Mouse (Mus musculus): ENCODE measurements around the gene Ptms. TPM values are rescaled to one million over a fixed set of nuclear protein-coding genes. Genes with fewer than 3 reads are reported as not detected.

Gene Ptms
- polyA plus RNA-seq, 1 experiment, result 192 TPM

DNA sequence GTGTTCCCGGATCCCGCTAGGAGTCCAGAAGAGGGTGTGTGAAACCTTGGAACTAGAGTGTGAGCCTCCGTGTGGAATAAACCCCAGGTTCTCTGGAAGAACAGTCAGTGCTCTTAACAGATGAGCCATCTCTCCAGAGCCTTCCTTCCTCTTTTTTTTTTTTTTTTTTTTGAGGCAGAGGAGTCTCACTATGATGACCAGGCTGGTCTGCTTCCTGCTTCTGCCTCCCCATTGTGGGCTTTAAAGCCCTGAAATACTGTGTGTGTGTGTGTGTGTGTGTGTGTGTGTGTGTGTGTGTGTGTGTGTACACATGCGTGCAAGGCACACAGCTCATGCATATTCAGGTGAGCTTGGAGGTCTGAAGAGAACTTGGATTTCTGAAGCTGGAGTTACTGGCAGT, 1.6 kb upstream of the Ptms start:
- H3K4me3 ChIP-seq (replicated peaks; ENCODE audit: control insufficient read depth, low read depth, low read length), result no peak overlapping the region
- 28% methylated on average over 4 of the region's 4 CpGs for WGBS
- TF ChIP-seq POLR2A (IDR thresholded peaks at IDR 0.05; ENCODE audit: borderline replicate concordance, control insufficient read depth, low read depth, low read length), result no peak
- TF ChIP-seq CTCF (IDR thresholded peaks at IDR 0.05; ENCODE audit: control insufficient read depth, insufficient read depth, low read length), result no peak
- no peaks in the 10 kb centered on the region; the same call in 1 of the 2 replicates for H3K4me1 ChIP-seq (ENCODE audit: control insufficient read depth, insufficient read depth, low read length)
- H3K27ac ChIP-seq (ENCODE audit: control insufficient read depth, insufficient read depth, low read depth, low read length, poor library complexity), result no peak overlapping the region

DNA sequence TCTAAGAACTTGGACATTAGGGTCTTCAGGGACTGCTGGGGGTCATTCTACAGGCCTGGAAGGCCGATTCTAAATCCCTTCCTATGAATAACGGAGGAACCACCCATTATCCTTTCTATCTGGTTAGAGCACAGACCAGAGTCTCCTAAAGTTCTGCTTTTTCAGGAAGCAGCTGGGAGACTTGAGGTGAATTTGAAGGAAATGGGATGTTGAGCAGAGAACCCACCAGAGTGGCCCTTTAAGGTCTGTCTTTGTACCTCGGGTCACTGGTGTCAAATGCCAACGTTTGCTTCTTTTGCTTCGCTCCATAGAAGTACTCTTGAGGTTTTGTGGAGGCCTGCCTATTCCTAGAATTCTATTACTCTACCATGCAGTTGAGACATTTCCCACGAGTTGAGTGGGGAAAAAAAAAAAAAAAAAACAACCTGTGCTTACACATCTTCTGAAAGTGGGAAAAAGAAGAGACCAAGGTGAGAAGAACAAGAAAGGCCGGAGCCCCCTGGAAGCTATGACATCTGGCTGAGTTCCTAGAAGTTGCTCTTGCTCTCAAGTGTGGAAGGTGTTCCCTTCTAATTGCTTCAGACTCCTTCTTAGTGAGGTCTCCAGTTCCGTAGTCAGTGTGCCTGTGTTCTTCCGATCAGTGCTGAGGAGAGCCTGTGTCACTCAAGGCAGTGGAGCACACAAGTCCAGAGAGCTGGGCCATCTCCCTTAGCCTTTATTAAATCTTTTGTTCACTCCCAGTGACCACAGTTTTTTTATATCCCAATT, 599 bp upstream of the Ptms start:
- WGBS, result 43% methylated on average over 9 of the region's 9 CpGs
- Histone ChIP-seq H3K27ac (ENCODE audit: control insufficient read depth, insufficient read depth, low read depth, low read length, poor library complexity) (no peak overlapping the region), H3K4me1 (ENCODE audit: control insufficient read depth, insufficient read depth, low read length) (no peaks in the 10 kb centered on the region; the same call in 1 of the 2 replicates), H3K4me3 (replicated peaks; ENCODE audit: control insufficient read depth, low read depth, low read length) (no peak overlapping the region)
- TF ChIP-seq POLR2A (IDR thresholded peaks at IDR 0.05; ENCODE audit: borderline replicate concordance, control insufficient read depth, low read depth, low read length) (no peak), CTCF (IDR thresholded peaks at IDR 0.05; ENCODE audit: control insufficient read depth, insufficient read depth, low read length) (no peak)

DNA sequence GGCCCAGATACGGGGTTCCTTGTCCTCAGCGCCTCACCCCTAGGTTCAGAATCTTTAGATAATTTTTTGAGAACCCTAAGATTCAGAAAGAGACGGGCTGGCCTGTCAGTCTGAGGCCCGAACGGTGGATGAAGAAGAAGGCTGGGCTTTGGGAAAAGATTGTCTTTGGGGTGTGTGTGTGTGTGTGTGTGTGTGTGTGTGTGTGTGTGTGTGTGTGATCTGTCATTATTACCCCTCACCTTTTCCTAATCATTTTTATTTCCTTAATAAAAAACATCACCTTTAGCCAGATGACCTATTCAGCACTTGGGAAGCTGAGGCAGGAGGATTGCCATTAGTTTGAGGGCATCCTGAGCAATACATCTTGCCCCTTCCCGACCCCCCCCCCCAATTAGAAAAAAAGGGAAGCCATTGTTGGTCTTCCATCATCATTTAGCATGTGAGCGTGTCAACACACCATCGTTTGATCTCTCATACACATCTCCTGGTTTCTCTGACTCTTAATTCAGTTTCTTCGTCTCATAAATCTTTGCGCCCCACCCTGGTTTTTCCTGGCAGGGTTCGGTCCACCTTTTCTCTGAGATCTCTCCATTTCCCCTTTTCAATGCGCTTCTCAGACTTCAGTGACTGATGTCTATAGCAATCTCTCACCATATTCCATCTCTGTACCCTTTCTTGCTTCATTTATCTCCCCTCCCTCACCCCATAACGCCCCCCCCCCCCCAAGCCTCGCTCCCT, 844 bp downstream of the Ptms start:
- Histone ChIP-seq H3K4me1 (ENCODE audit: control insufficient read depth, insufficient read depth, low read length) (no peaks in the 10 kb centered on the region; the same call in 1 of the 2 replicates), H3K4me3 (replicated peaks; ENCODE audit: control insufficient read depth, low read depth, low read length) (no peak overlapping the region), H3K27ac (ENCODE audit: control insufficient read depth, insufficient read depth, low read depth, low read length, poor library complexity) (no peak overlapping the region)
- 24% methylated on average over 14 of the region's 14 CpGs for WGBS
- no peak for TF ChIP-seq POLR2A (IDR thresholded peaks at IDR 0.05; ENCODE audit: borderline replicate concordance, control insufficient read depth, low read depth, low read length)
- no peak for TF ChIP-seq CTCF (IDR thresholded peaks at IDR 0.05; ENCODE audit: control insufficient read depth, insufficient read depth, low read length)

DNA sequence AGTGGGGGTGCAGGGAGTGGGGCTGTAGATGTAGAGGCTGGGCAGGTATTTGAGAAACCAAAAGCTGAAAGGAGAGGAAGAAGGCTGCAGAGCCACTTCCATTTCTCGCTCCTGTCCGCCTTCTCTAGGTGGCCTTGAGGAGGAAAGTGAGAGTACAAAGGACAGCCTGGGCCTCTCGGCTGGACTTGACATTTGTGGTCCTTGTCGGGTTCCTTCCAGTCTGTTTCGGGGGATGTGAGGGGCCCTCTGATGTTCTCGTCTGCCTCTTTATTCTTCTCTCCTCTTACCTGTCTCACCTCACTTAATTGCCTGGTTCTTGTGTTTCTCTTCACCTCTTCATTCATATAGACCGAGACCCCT, 1.6 kb downstream of the Ptms start:
- H3K27ac ChIP-seq (ENCODE audit: control insufficient read depth, insufficient read depth, low read depth, low read length, poor library complexity), result peak overlapping the region; percentile 28; the same call in 1 of the 2 replicates
- WGBS, result 33% methylated on average over 7 of the region's 7 CpGs

DNA sequence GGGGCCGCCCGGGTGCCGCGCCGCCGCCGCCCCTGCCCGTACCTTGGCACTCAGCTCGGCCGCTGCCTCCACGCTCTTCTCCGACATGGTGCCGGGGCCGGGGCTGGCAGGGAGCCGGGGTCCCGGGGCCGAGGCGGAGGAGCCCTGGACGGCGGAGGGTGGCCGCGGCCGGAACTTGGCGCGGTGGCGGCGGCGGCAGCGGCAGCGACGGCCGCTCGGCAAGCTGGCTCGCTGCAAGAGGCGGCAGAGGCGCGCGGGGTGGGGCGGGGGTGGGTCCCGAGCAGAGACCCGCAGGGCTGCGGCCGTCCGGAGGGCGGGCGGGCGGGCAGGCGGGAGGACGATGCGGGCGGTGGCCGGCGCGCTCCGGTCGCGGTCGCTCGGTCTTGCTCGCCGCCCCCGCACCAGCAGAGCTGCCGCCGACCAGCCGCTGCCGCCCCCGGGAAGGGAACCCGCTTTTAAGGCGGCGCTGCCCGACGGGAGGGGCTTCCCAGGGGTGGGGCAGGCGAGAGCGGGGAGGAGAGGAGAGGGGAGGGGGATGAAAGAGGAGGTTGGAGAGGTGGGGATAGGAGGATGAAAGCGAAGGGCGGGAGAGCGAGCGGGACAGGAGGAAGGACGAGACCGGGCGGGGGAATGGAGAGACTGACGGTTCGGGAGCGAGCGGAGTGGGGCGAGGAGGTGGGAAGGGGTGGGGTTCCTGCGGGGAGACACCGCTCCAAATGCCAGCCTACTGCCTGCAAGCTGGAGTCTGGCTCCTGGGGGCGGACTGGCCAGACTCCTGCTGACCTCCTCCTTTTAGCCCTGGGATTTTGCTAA, 2.2 kb downstream of the Ptms start:
- peak; percentile 40; the same call in 1 of the 2 replicates for TF ChIP-seq POLR2A (IDR thresholded peaks at IDR 0.05; ENCODE audit: borderline replicate concordance, control insufficient read depth, low read depth, low read length)
- no peak for TF ChIP-seq CTCF (IDR thresholded peaks at IDR 0.05; ENCODE audit: control insufficient read depth, insufficient read depth, low read length)
- peak overlapping the region; percentile 81 for H3K27ac ChIP-seq (ENCODE audit: control insufficient read depth, insufficient read depth, low read depth, low read length, poor library complexity)
- peak overlapping the region; percentile 70 for H3K4me3 ChIP-seq (replicated peaks; ENCODE audit: control insufficient read depth, low read depth, low read length)
- under 1% methylated on average over 89 of the region's 89 CpGs for WGBS
- no peaks in the 10 kb centered on the region; the same call in 1 of the 2 replicates for H3K4me1 ChIP-seq (ENCODE audit: control insufficient read depth, insufficient read depth, low read length)

More for the DNA sequence above, 1.6 kb downstream of the Ptms start:
- no peak for TF ChIP-seq CTCF (IDR thresholded peaks at IDR 0.05; ENCODE audit: control insufficient read depth, insufficient read depth, low read length)
- TF ChIP-seq POLR2A (IDR thresholded peaks at IDR 0.05; ENCODE audit: borderline replicate concordance, control insufficient read depth, low read depth, low read length), result no peak
- H3K4me3 ChIP-seq (replicated peaks; ENCODE audit: control insufficient read depth, low read depth, low read length), result peak overlapping the region; percentile 51
- no peaks in the 10 kb centered on the region; the same call in 1 of the 2 replicates for H3K4me1 ChIP-seq (ENCODE audit: control insufficient read depth, insufficient read depth, low read length)

DNA sequence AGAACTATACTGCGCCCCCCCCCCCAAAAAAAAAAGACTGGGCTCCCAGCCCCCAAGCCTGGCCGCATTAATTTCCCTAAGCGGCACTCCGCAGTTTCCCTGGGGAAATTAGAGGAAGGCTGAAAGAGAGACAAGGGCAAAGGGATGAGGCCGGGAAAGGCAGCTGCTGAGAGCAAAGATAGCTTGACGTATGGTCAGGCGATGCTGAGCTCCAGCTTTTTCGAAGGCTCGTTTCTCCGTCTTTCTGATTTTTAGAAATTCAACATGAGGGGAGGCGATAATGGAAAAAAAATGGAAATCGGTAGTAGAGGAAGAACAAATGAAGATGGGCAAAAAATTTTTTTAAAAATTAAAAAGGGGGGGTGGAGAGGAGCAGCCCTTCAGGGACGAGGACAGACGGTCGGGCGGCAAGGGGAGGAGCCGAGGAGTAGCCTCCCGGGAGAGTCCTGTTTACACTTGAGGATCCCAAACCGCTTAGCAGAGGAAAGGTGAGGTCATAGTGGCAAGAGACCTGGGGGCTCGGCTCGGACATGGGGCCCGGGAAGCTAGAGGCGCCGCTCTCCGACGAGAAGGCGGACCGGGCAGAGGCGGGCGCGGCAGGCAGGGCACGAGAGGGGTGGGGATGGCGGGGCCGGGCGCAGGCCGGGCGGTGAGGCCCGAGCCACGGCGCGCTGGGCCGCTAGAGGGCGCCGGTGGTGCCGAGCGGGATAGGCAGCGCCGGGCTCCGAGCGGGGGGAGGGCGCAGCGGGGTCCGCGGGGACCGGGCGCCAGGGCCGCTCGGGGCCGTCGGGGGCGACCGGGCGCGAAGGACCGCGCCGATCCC, 3.0 kb downstream of the Ptms start:
- H3K4me3 ChIP-seq (replicated peaks; ENCODE audit: control insufficient read depth, low read depth, low read length), result peak overlapping the region; percentile 70
- peak overlapping the region; percentile 81 for H3K27ac ChIP-seq (ENCODE audit: control insufficient read depth, insufficient read depth, low read depth, low read length, poor library complexity)
- H3K4me1 ChIP-seq (ENCODE audit: control insufficient read depth, insufficient read depth, low read length), result no peaks in the 10 kb centered on the region; the same call in 1 of the 2 replicates
- TF ChIP-seq POLR2A (IDR thresholded peaks at IDR 0.05; ENCODE audit: borderline replicate concordance, control insufficient read depth, low read depth, low read length) (no peak; the same call in 1 of the 2 replicates), CTCF (IDR thresholded peaks at IDR 0.05; ENCODE audit: control insufficient read depth, insufficient read depth, low read length) (peak; percentile 67)
- 5% methylated on average over 51 of the region's 67 CpGs for WGBS

DNA sequence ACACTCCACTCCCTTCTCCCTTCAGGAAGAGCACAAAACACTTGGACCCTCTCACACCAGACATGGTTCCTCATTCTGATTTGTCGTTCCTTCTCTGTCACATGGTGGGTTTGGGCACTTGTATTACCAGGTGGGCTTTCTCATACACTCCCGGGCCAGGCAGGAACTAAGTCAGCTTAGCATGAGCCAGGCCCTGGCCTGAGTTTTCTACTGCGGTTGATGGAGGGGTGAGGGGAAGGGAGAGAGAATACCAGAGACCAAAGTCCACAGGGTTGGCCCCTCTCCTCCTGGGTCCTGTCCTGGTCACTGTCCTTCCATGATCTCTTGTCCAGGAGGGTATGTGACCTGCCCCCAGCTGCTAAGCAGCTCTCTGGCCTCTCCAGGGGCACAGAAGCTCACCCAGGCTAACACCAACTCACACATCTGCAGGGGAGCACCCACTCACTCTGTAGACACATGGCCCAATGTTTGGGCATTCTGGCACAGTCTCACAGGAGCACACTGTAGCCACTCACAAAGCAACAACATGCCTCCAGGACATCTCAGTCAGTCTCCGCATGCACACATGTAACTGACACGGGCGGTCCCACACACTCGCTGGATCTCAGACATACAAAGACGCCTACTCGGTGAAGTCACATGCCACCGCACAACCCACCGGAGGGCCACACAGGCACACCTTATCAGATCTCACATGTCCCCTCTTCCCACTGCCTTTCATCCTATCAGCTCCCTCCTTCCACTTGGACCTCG, 3.8 kb downstream of the Ptms start:
- TF ChIP-seq CTCF (IDR thresholded peaks at IDR 0.05; ENCODE audit: control insufficient read depth, insufficient read depth, low read length) (no peak), POLR2A (IDR thresholded peaks at IDR 0.05; ENCODE audit: borderline replicate concordance, control insufficient read depth, low read depth, low read length) (no peak)
- WGBS, result 39% methylated on average over 12 of the region's 12 CpGs
- Histone ChIP-seq H3K4me1 (ENCODE audit: control insufficient read depth, insufficient read depth, low read length) (no peaks in the 10 kb centered on the region; the same call in 1 of the 2 replicates), H3K4me3 (replicated peaks; ENCODE audit: control insufficient read depth, low read depth, low read length) (peak overlapping the region; percentile 11), H3K27ac (ENCODE audit: control insufficient read depth, insufficient read depth, low read depth, low read length, poor library complexity) (no peak overlapping the region)
